Mouse (Mus musculus): ENCODE measurements around the gene Ovol2.
A peak's percentile ranks its signal among the peaks of the same experiment; 100 is the strongest.

Gene Ovol2

DNA sequence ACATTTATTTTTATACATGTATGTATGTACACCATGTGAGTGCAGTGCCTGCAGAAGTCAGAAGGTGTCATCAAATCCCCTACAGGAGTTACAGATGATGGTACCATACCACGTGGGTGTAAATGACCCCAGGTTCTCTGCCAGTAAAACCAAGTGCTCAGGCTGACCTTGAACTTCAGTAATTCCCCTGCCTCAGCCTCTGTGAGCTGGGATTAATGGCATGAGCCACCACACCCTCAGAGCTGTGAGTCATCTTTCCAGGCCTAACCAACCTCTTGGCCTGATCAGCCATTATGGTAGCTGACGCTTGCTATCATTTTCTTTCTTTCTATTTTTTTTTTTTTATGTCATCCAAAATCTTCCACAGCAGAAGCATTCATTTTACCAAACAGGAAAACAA lies 20.6 kb downstream of the Ovol2 start:
- DNase-seq (ENCODE audit: low spot score), result no peak

GRCm38 (mm10) chr2:144310273-144310672 lies 21.7 kb downstream of the Ovol2 start:
- no peak for DNase-seq (ENCODE audit: low spot score)

DNA sequence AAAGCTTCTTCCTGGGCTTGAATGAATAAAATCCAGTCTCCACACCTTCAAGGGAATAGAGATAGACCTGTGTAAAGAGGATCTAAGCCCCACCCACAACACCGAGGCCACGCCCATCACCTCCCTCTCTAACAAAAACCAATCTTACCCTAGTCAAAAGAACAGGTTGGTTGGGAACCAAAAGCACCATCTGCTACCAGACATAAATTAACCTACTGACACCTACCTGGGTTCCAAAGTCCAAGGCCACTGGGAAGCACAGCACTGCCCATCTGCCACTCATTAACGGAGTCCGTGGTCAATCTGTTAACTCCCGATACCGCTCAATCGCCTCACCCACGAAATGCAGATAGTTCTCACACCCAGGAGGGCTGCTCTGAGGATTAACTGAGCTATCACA lies 23.4 kb downstream of the Ovol2 start:
- DNase-seq (ENCODE audit: low spot score), result no peak

- DNase-seq (ENCODE audit: low spot score), result no peak
Measured at GRCm38 (mm10) chr2:144305721-144306294, 26.1 kb downstream of the Ovol2 start.

DNA sequence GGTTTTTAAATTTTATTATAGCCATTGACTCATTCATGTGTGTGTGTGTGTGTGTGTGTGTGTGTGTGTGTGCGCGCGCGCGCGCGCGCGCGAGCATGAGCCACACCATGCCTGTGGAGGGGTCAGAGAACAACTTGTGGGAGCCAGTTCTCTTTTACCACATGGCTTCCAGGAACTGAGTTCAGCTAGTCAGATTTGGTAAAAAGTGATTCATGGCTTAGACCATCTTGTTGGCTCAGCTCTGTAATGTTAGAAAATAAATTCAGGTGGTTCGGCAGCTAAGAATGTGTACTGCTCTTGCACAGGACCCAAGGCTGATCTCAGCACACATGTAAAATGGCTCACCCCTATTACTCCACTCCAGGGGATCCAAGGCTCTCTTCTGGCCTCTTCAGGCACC lies 30.8 kb downstream of the Ovol2 start:
- DNase-seq (ENCODE audit: low spot score), result no peak

- DNase-seq (ENCODE audit: low spot score), result peak; percentile 20
Measured at GRCm38 (mm10) chr2:144299749-144300669, 31.9 kb downstream of the Ovol2 start.

- DNase-seq (ENCODE audit: low spot score), result no peak
Measured at GRCm38 (mm10) chr2:144295145-144295735, 36.7 kb downstream of the Ovol2 start.

DNA sequence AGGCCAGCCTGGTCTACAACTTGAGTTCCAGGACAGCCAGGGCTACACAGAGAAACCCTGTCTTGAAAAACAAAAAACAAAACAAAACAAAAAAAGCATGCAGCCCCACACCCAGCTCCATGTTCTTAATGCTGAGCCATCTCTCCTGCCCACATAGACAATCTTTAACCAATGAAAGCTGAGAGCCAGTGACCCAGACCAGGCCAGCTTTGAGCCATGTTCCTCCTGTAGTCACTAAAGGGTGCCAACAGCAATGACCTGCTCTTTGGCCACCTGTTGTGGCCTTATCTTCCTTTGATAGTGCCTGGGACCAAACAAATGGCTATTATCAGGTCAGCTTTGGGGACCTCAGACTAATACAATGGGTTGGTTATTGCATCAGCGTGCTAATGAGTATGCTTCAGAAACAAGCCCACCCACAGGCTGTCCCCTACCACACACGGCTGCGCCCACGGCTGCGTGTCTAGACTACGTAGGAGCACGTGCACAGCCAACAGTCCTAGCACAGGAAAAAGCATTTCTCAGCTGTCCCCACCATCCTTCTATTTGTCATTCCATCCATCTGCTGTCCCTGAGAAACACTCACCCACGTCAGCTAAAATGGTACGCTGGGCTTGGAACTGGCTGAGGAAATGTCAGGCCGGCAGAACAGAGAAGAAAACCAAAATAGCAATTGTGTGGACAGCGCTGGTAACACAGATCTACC lies 40.2 kb downstream of the Ovol2 start:
- no peak for DNase-seq (ENCODE audit: low spot score)

DNA sequence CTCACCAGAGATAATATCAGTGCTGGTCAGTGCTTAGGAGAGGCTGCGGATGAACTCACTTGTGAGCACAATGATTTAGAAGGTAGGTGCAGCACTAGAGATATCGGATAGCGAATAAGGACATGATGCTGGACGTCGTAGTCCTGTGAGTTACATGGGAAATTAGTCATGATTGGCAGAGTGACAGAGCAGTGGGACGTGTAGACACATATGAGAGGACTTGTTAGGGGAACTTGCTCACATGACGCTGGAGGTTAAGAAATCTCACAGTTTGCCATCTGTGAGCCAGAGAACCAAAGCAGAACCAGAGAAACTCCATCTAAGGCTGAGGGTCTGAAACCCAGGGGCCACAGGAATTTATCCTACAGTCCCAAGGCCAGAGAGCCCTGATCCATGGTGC lies 41.6 kb downstream of the Ovol2 start:
- no peak for DNase-seq (ENCODE audit: low spot score)

DNA sequence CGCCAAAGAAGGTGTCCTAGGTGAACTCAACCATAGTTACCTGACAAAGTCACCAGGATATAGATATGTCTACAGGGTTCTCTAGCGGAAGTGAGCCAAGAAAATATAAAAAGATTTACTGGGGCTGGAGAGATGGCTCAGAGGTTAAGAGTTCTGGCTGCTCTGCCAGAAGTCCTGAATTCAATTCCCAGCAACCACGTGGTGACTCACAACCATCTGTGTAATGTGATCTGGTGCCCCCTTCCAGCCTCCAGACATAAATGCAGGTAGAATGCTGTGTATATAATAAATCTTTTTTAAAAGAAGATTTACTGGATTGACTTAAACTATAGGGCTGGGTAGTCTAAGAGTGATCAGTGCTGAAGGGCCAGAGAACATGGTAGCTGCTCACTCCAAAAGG lies 50.5 kb downstream of the Ovol2 start:
- DNase-seq (ENCODE audit: low spot score), result no peak

- DNase-seq (ENCODE audit: low spot score), result no peak
Measured at GRCm38 (mm10) chr2:144280568-144280967, 51.4 kb downstream of the Ovol2 start.

DNA sequence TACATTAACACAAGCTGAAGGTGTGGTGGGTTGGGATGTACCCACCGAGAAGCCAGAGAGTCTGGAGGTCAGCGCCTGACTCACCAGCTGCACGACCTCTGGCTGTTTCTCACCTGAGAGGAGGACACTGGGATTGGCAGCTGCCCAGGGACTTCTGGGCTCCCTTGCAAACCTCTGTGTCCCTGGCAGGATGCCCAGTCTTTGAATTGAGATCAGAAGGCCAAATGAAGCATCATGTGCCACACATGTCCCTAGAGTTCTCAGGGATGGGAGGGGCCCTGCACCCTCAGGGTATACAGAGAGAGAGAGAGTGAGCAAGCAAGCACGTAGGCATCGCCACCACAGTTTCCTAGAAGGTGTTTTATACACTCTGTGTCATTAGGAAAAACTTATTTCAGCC lies 52.2 kb downstream of the Ovol2 start:
- DNase-seq (ENCODE audit: low spot score), result peak; percentile 43

DNA sequence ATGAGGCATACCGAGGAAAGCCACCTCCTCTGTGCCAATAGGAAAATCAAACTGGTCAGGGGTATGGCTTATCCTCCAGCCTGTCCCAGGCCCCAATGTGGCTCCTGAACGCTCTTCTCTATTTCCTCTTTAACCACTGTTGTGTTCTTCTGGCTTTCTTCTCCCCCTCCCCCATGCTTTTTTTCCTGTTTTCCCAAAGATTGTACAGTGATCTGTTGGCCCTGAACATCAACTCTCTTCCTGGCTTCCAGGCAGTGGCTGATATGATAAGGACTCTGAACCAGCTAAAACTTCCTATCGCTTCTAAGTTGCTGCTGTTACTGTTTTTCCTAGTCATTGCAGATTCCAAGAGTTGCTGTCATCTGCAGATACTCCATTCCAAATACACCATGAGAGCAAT lies 55.1 kb downstream of the Ovol2 start:
- DNase-seq (ENCODE audit: low spot score), result no peak

- peak; percentile 43 for DNase-seq (ENCODE audit: low spot score)
Measured at GRCm38 (mm10) chr2:144274741-144275140, 57.2 kb downstream of the Ovol2 start.

DNA sequence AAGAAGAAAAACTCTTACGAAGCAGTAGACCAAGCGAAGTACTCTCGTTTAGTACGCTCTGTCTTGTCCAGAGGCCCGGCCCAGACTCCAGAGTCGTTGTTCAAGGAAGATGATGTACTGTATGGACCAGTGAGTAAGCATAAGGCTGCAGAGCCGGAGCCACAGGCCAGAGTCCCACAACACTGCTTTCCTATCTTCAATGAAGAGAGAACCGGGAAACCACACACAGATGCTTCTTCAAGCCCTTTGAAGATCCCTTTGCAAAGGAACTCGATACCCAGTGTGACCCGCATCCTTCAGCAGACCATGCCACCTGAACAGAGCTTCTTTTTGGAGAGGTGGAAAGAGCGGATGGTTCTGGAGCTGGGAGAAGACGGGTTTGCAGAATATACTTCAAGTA lies 59.9 kb downstream of the Ovol2 start:
- no peak for DNase-seq (ENCODE audit: low spot score)

GRCm38 (mm10) chr2:144270507-144271420 lies 61.2 kb downstream of the Ovol2 start, which contains the start of the genes Mgme1 and Snx5:
Mgme1 (plus strand) TSS chr2:144270663.
Snx5 (minus strand) TSS chr2:144270906.
- peak; percentile 93 for DNase-seq (ENCODE audit: low spot score)

- no peak for DNase-seq (ENCODE audit: low spot score)
Measured at GRCm38 (mm10) chr2:144269679-144270475, 62.1 kb downstream of the Ovol2 start.

DNA sequence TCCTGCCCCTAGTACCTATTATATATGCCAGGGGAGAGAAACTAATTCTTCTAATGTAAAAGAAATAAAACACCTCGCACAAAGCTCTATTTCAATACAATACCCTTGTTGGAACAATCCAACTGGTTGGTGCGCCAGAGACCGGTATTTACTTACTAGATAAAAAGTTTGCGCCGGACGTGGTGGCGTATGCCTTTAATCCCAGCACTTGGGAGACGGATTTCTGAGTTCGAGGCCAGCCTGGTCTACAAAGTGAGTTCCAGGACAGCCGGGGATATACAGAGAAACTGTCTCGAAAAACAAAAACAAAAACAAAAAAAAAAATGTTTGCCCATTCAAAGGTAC lies 62.7 kb downstream of the Ovol2 start:
- DNase-seq (ENCODE audit: low spot score), result no peak

DNA sequence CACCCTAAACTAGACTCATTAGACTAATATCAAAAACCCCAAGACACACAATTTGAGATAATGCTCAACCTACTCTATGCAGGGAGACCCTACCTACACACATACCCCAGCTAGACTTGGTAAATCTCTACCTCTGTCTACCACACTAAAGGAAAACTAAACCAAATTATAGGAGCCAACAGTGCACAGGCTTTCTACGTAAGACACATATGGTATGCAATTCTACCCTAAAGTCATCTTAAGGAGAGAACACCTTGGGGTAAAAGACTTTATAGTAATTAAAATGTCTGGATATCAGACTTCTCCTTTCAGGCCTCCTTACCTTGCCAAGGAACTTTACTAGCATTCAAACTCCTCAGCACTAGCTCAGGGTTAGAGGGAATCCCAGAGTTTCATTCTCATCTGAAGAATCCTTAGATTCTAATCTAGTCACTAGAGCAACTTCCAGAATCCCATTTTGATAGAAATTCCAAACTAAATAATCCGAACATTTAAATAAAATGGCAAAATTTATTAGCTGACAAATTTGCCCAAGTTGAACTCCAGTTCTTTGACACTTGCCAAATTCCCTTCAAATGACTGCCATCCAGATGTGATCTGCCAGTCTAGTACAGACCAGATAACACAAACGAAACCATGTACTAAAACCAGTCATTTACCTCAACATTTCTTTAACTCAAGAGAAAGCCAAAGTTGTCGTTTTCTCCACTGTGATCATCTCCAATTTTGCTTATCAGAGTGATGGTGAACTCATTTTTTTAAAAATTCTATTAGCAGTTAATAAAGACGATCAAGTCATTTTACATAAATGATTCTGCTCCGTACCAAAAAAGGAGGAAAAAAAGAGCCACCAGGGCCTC lies 63.3 kb downstream of the Ovol2 start:
- DNase-seq (ENCODE audit: low spot score), result no peak

GRCm38 (mm10) chr2:144267731-144268015 lies 64.3 kb downstream of the Ovol2 start:
- peak; percentile 67 for DNase-seq (ENCODE audit: low spot score)

Measured in T-cell, adult 2 months (primary cell).